Mouse (Mus musculus) stomach, embryonic 14.5 days (tissue): ENCODE data around the gene Slc29a3. TPM values are rescaled to one million over a fixed set of nuclear protein-coding genes. Genes with fewer than 3 reads are reported as not detected.

Source experiments
- ATAC-seq: fragments of 200-750 bp; cut with Nextera tagmentation; 2 replicates; pipeline ENCODE4 v1.8.0; 2017; ENCODE audit warnings: low read depth, moderate TSS enrichment; ENCODE audit not compliant: insufficient number of reproducible peaks, insufficient read depth, low FRiP score
- H3K27ac ChIP-seq: fragments of 300-500 bp; sonication (generic); 2 replicates; pipeline ENCODE4 v1.5.1; 2014; ENCODE audit warnings: mild to moderate bottlenecking, low read length, moderate library complexity, mixed read lengths
- H3K27me3 ChIP-seq: fragments of 300-500 bp; sonication (generic); 2 replicates; pipeline ENCODE4 v1.6.1; 2014; ENCODE audit warnings: low read length, control low read depth, mixed read lengths; ENCODE audit not compliant: control insufficient read depth, insufficient read depth
- H3K36me3 ChIP-seq: fragments of 300-500 bp; sonication (generic); 2 replicates; pipeline ENCODE4 v1.6.1; 2014; ENCODE audit warnings: mild to moderate bottlenecking, control low read depth, low read length, moderate library complexity, mixed read lengths; ENCODE audit not compliant: control insufficient read depth, insufficient read depth
- H3K4me1 ChIP-seq: fragments of 300-500 bp; sonication (generic); 2 replicates; pipeline ENCODE4 v1.6.1; 2014; ENCODE audit warnings: low read length, control low read depth, mixed read lengths; ENCODE audit not compliant: control insufficient read depth, insufficient read depth
- H3K4me2 ChIP-seq: fragments of 300-500 bp; sonication (generic); replicated peaks from 2 replicates; pipeline ENCODE4 v1.6.1; 2014; ENCODE audit warnings: low read depth, low read length, control low read depth
- H3K4me3 ChIP-seq: fragments of 300-500 bp; sonication (generic); 2 replicates; pipeline ENCODE4 v1.5.1; 2014; ENCODE audit warnings: low read depth, low read length, control low read depth
- H3K9ac ChIP-seq: fragments of 300-500 bp; sonication (generic); replicated peaks from 2 replicates; pipeline ENCODE4 v1.6.1; 2014; ENCODE audit warnings: low read depth, mild to moderate bottlenecking, control low read depth, low read length, moderate library complexity, mixed read lengths
- H3K9me3 ChIP-seq: fragments of 300-500 bp; sonication (generic); 2 replicates; pipeline ENCODE4 v1.6.1; 2016; ENCODE audit warnings: low read depth, low read length, control low read depth; ENCODE audit not compliant: control insufficient read depth
- WGBS: fragments of 180-500 bp; shearing (Covaris S2); extraction: QIAGEN DNeasy Blood & Tissue Kit; methylation state at CpG from one replicate; pipeline ENCODE4 v1.1.7; 2014; 5-methylcytosine and 5-hydroxymethylcytosine counted together
- polyA plus RNA-seq: library from polyadenylated mRNA; unstranded; fragments of >200 nt; fragmentation: Nextera tagmentation; extraction: Ambion mirVana; gene quantifications from 2 replicates; pipeline ENCODE4 v1.2.1, GENCODE M21; 2014

Slc29a3 gene
- polyA plus RNA-seq, 1 experiment from 2014 or later: 8.5 TPM

GRCm38 (mm10) chr10:60794792-60795191 lies 42.2 kb upstream of the Slc29a3 start:
- Histone ChIP-seq H3K4me1 (peaks cover 7% of the 10 kb centered on the region; the same call in 1 of the 2 replicates), H3K36me3 (no peaks in the 10 kb centered on the region), H3K27ac (no peak overlapping the region), H3K27me3 (no peaks in the 10 kb centered on the region), H3K9ac (no peak overlapping the region), H3K9me3 (no peaks in the 10 kb centered on the region), H3K4me2 (no peak overlapping the region), H3K4me3 (no peak overlapping the region)
- 50% methylated on average over 8 of the region's 8 CpGs for WGBS
- no peak for ATAC-seq

DNA sequence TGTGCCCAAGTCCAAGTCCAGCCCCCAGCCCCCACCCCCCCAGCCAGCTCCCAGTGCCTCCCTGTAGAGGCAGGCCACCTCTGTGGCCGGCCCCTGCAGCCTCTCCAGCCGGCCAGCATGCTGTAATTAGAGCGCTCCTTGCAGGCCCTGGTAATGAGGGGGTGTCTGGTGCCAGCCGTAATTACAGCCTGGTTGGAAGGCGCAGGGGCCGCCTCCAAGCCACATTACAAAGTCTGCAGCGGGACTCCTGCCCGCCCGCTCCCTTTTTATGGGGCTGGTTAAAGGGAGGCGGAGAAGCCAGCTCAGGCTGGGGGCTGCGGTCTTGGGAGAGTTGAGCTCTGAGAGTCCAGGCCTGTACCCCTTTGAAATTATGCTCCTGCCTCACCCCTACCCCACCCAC lies 41.8 kb upstream of the Slc29a3 start:
- Histone ChIP-seq H3K27me3 (no peaks in the 10 kb centered on the region), H3K9me3 (no peaks in the 10 kb centered on the region), H3K4me2 (no peak overlapping the region), H3K27ac (no peak overlapping the region), H3K36me3 (no peaks in the 10 kb centered on the region), H3K9ac (no peak overlapping the region), H3K4me1 (peaks cover 7% of the 10 kb centered on the region; the same call in 1 of the 2 replicates), H3K4me3 (no peak overlapping the region)
- no peak; the same call in 1 of the 2 replicates for ATAC-seq
- WGBS: 59% methylated on average over 11 of the region's 11 CpGs

- ATAC-seq: 0 out of 2 replicates have a peak, but pooled peaks have one; percentile 16
- no peaks in the 10 kb centered on the region for H3K36me3 ChIP-seq
- H3K4me1 ChIP-seq: peaks cover 7% of the 10 kb centered on the region; the same call in 1 of the 2 replicates
- no peak overlapping the region for H3K4me3 ChIP-seq
- H3K27me3 ChIP-seq: no peaks in the 10 kb centered on the region
- no peaks in the 10 kb centered on the region for H3K9me3 ChIP-seq
- no peak overlapping the region for H3K9ac ChIP-seq
- no peak overlapping the region for H3K27ac ChIP-seq
- no peak overlapping the region for H3K4me2 ChIP-seq
- WGBS: 41% methylated on average over 11 of the region's 11 CpGs
These were observed 40.2 kb upstream of the Slc29a3 start for GRCm38 (mm10) chr10:60792841-60793240.

DNA sequence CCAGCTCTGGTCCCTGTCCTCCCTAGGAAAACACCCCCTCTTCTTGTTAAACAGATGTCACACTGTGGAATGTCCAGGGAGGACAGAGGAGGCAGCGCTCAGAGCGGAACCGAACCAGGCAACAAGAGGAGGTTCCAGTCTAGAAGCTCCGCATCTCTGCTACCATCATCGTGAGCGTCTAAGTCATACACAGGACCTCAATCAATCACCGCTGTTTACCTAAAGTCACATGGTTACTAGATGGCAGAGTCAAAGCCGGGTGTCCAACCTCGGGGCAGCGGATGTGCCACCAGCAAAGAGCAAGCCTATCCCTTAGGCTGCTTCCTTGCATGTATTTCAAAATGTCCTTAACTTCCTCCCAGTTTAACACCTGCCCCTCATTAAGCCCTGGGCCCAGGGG lies 39.8 kb upstream of the Slc29a3 start:
- Histone ChIP-seq H3K9me3 (no peaks in the 10 kb centered on the region), H3K4me3 (no peak overlapping the region), H3K36me3 (no peaks in the 10 kb centered on the region), H3K27me3 (no peaks in the 10 kb centered on the region), H3K4me2 (no peak overlapping the region), H3K9ac (no peak overlapping the region), H3K27ac (no peak overlapping the region), H3K4me1 (peaks cover 7% of the 10 kb centered on the region; the same call in 1 of the 2 replicates)
- ATAC-seq: no peak
- 32% methylated on average over 10 of the region's 10 CpGs for WGBS

DNA sequence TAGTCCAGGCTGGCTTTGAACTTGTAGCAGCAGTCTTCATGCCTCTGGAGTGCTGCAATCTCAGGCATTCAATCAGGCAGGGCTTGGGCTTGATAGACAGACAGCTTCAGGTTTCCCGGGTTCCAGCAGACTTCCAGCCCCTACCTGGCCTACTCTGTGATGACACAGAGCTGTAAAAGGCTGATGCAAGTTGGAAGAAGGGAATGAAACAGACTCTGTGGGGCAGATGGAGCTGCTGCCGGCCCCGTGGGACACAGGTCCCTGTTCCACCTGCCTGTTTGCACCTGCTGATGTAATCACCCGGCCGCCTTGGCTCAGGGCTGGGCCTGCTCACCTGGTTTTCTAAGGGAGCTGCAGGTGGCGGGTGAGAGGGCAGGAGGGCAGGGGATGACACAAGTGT lies 38.3 kb upstream of the Slc29a3 start:
- WGBS: 81% methylated on average over 6 of the region's 6 CpGs

GRCm38 (mm10) chr10:60787303-60788074 lies 34.9 kb upstream of the Slc29a3 start:
- Histone ChIP-seq H3K4me1 (peaks cover 6% of the 10 kb centered on the region; the same call in 1 of the 2 replicates), H3K36me3 (no peaks in the 10 kb centered on the region), H3K9me3 (no peaks in the 10 kb centered on the region), H3K27ac (no peak overlapping the region), H3K9ac (no peak overlapping the region), H3K4me2 (no peak overlapping the region), H3K27me3 (no peaks in the 10 kb centered on the region), H3K4me3 (no peak overlapping the region)
- no peak for ATAC-seq
- 75% methylated on average over 16 of the region's 16 CpGs for WGBS

More for the DNA sequence above, 38.3 kb upstream of the Slc29a3 start:
- Histone ChIP-seq H3K36me3 (no peaks in the 10 kb centered on the region), H3K27ac (no peak overlapping the region), H3K27me3 (no peaks in the 10 kb centered on the region), H3K4me3 (no peak overlapping the region), H3K4me1 (peaks cover 7% of the 10 kb centered on the region; the same call in 1 of the 2 replicates), H3K9ac (no peak overlapping the region), H3K4me2 (no peak overlapping the region), H3K9me3 (no peaks in the 10 kb centered on the region)
- ATAC-seq: no peak

- H3K4me3 ChIP-seq: no peak overlapping the region
- H3K9me3 ChIP-seq: no peaks in the 10 kb centered on the region
- H3K36me3 ChIP-seq: no peaks in the 10 kb centered on the region
- H3K27ac ChIP-seq: no peak overlapping the region
- H3K27me3 ChIP-seq: no peaks in the 10 kb centered on the region
- no peak overlapping the region for H3K4me2 ChIP-seq
- no peaks in the 10 kb centered on the region for H3K4me1 ChIP-seq
- WGBS: 44% methylated on average over 2 of the region's 2 CpGs
- H3K9ac ChIP-seq: no peak overlapping the region
- no peak for ATAC-seq
These were observed 31.0 kb upstream of the Slc29a3 start for GRCm38 (mm10) chr10:60783608-60784007.

- no peak overlapping the region; the same call in 1 of the 2 replicates for H3K4me2 ChIP-seq
- H3K27me3 ChIP-seq: no peaks in the 10 kb centered on the region
- no peak overlapping the region for H3K9ac ChIP-seq
- peak; percentile 54; the same call in 1 of the 2 replicates for ATAC-seq
- H3K9me3 ChIP-seq: no peaks in the 10 kb centered on the region
- no peaks in the 10 kb centered on the region for H3K4me1 ChIP-seq
- H3K4me3 ChIP-seq: no peak overlapping the region
- H3K36me3 ChIP-seq: no peaks in the 10 kb centered on the region
- no peak overlapping the region for H3K27ac ChIP-seq
- 6% methylated on average over 8 of the region's 9 CpGs for WGBS
These were observed 27.0 kb upstream of the Slc29a3 start for GRCm38 (mm10) chr10:60779628-60780027.
